ENCODE assay signal across 12 mouse cellular contexts in genomic region chr7:35819486-35819885, GRCm38 (mm10). TPM values are rescaled to one million over a fixed set of nuclear protein-coding genes. Genes with fewer than 3 reads are reported as not detected.
DNase-seq lines count a peak whose midpoint lies in the region; ATAC-seq and TF ChIP-seq lines count a peak whose summit lies in the region.
"Had no signal": no experiment of that assay in that cellular context is flagged by ENCODE, and none has a peak within 500 bp of the region (broad histone marks: within the 10 kb centered on the region; RNA-seq: fewer than 3 reads in every experiment).

No protein-coding gene starts in this region.

- no peaks in the 10 kb centered on the region for H3K4me1 ChIP-seq in midbrain, embryonic 11.5 days (ENCODE audit: control insufficient read depth, insufficient read depth, low read length)
- H3K4me1 ChIP-seq in midbrain, embryonic 10.5 days = no peaks in the 10 kb centered on the region
- H3K4me1 ChIP-seq in intestine, postnatal 0 days (replicated peaks; ENCODE audit: control insufficient read depth, insufficient read depth, low read length) = no peaks in the 10 kb centered on the region
- H3K4me1 ChIP-seq: heart, embryonic 10.5 days had no signal

- H3K36me3 ChIP-seq in midbrain, embryonic 11.5 days (ENCODE audit: control insufficient read depth, insufficient read depth, low read length) = no peaks in the 10 kb centered on the region
- no peaks in the 10 kb centered on the region for H3K36me3 ChIP-seq in midbrain, embryonic 10.5 days
- H3K36me3 ChIP-seq in intestine, postnatal 0 days (ENCODE audit: control insufficient read depth, insufficient read depth) = no peaks in the 10 kb centered on the region
- H3K36me3 ChIP-seq: heart, embryonic 10.5 days had no signal

- H3K4me2 ChIP-seq in midbrain, embryonic 11.5 days = no peak overlapping the region
- H3K4me2 ChIP-seq in intestine, postnatal 0 days (replicated peaks; ENCODE audit: low read depth) = no peak overlapping the region
- H3K4me2 ChIP-seq: hindbrain, embryonic 14.5 days had no signal

- no peak for TF ChIP-seq CTCF in intestine, postnatal 0 days (IDR thresholded peaks at IDR 0.05; ENCODE audit: low read depth)

- WGBS in midbrain, embryonic 11.5 days = 93% methylated on average over 4 of the region's 4 CpGs
- WGBS in midbrain, embryonic 10.5 days = 86% methylated on average over 4 of the region's 4 CpGs
- 63% methylated on average over 4 of the region's 4 CpGs for WGBS in intestine, postnatal 0 days

- no peak overlapping the region for H3K4me3 ChIP-seq in midbrain, embryonic 11.5 days (ENCODE audit: low read depth, low read length)
- H3K4me3 ChIP-seq in midbrain, embryonic 10.5 days = no peak overlapping the region
- no peak overlapping the region for H3K4me3 ChIP-seq in intestine, postnatal 0 days (ENCODE audit: low read depth, low read length)
- H3K4me3 ChIP-seq: erythroblast, embryonic 14.5 days; heart, embryonic 10.5 days had no signal

- H3K9ac ChIP-seq in midbrain, embryonic 11.5 days (ENCODE audit: low read length) = no peak overlapping the region
- no peak overlapping the region for H3K9ac ChIP-seq in intestine, postnatal 0 days (ENCODE audit: low read depth, low read length)
- H3K9ac ChIP-seq: hindbrain, embryonic 14.5 days had no signal

- peak; percentile 59 for DNase-seq in midbrain, embryonic 11.5 days (ENCODE audit: low spot score, missing footprints)
- DNase-seq in midbrain, embryonic 10.5 days (ENCODE audit: low spot score) = no peak
- peak; percentile 31 for DNase-seq in gastrocnemius, adult 18-20 months (ENCODE audit: low spot score)
- peak; percentile 59 to 71 for DNase-seq in kidney, postnatal 36 days
- no peak for DNase-seq in right cerebral cortex, postnatal 25 days
- no peak for DNase-seq in ovary, postnatal 10 days (ENCODE audit: low spot score)
- DNase-seq: cerebellum, adult 8-10 months had no signal

- no peaks in the 10 kb centered on the region for H3K27me3 ChIP-seq in midbrain, embryonic 11.5 days (ENCODE audit: control insufficient read depth, insufficient read depth, low read length)
- H3K27me3 ChIP-seq in midbrain, embryonic 10.5 days (ENCODE audit: low read depth, poor library complexity, severe bottlenecking) = no peaks in the 10 kb centered on the region
- H3K27me3 ChIP-seq in intestine, postnatal 0 days (replicated peaks; ENCODE audit: control insufficient read depth, insufficient read depth, low read length) = no peaks in the 10 kb centered on the region

- no peaks in the 10 kb centered on the region for H3K9me3 ChIP-seq in midbrain, embryonic 11.5 days (ENCODE audit: control insufficient read depth, low read length)
- no peaks in the 10 kb centered on the region for H3K9me3 ChIP-seq in midbrain, embryonic 10.5 days (replicated peaks)
- no peaks in the 10 kb centered on the region for H3K9me3 ChIP-seq in intestine, postnatal 0 days (ENCODE audit: control insufficient read depth)
- H3K9me3 ChIP-seq: heart, embryonic 10.5 days had no signal

- no peak for ATAC-seq in midbrain, embryonic 11.5 days (ENCODE audit: low FRiP score)
- no peak for ATAC-seq in intestine, postnatal 0 days

- no peak overlapping the region for H3K27ac ChIP-seq in midbrain, embryonic 11.5 days (ENCODE audit: low read depth, low read length)
- H3K27ac ChIP-seq in midbrain, embryonic 10.5 days (replicated peaks) = no peak overlapping the region
- H3K27ac ChIP-seq in intestine, postnatal 0 days (ENCODE audit: low read depth, low read length) = no peak overlapping the region
- H3K27ac ChIP-seq: heart, embryonic 10.5 days; hindbrain, embryonic 14.5 days; stomach, postnatal 0 days had no signal

RNA-seq across cellular contexts. Expression of gene Zfp507, which starts 16.7 kb away (rescaled TPM):
- 16.1 and 16.3 TPM in 2 replicates for polyA plus RNA-seq in midbrain, embryonic 11.5 days (2014; fragmentation: Nextera tagmentation; extraction: Ambion mirVana)
- 16.8 and 18.5 TPM in 2 replicates for polyA plus RNA-seq in midbrain, embryonic 10.5 days (2016; fragmentation: Nextera tagmentation; extraction: Ambion mirVana)
- 10 to 100 TPM; 14.8 to 20.3 TPM for total RNA-seq in gastrocnemius, adult 18-20 months (2021)
- 6.2 and 6.8 TPM in 2 replicates for polyA plus RNA-seq in intestine, postnatal 0 days (2015; fragmentation: Nextera tagmentation; extraction: Ambion mirVana)

Comparison
In these comparisons a context has a peak if more than half of its experiments do, and no peak if none do; other contexts are left out.
1. DNase-seq: peak in midbrain, embryonic 11.5 days (single experiment), gastrocnemius, adult 18-20 months (single experiment) and kidney, postnatal 36 days (2 of 2); none in midbrain, embryonic 10.5 days (single experiment), right cerebral cortex, postnatal 25 days (single experiment) and ovary, postnatal 10 days (single experiment).